Mouse (Mus musculus) telencephalon, adult 2 months (tissue): ENCODE results near the gene Med31.

Experiments
- DNase-seq: peaks from one replicate; pipeline ENCODE4 v3.0.0-alpha.2; 2011; ENCODE audit warnings: low read depth, low spot score

The Med31 gene

DNA sequence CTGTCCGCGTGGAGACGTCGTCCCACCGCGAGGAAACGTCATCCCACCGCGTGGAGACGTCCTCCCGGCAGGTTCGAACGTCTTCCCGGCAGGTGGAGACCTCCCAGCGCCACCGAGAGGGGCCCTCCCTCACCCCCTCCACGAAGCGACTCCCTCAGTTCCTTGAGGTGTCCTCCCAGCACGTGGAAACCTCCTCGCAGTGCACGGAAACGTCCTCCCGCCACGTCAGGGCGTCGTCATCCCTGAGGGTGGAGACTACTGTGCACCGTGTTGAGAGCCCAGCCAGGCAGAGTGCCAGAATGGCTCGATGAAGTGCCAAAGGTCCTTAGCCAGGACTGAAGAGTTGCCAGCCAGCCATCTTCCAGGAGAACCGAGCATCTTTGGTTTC is at the start of gene Med31:
Gene Med31, minus strand, starts transcription at position 183 of the 388 bp plus-strand sequence.
- no peak for DNase-seq

DNA sequence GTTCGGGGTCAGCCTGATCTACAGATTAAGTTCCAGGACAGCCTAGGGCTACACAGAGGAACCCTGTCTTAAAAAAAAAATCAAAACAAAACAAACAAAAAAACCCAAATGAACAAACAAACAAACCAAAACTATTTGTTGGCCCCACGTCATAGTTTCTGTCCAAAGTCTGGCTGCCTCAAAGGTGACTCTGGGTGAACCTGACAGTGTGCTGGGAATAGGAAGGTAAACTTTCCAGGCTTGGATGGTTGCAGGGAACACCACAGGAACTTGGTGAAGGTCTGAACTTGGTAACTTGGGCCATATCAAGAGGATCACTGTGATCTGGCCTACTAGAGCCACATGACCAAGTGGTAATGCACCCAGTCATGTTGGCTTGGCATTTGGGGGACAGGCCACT is 41.0 kb upstream of the Med31 start:
- no peak for DNase-seq

DNA sequence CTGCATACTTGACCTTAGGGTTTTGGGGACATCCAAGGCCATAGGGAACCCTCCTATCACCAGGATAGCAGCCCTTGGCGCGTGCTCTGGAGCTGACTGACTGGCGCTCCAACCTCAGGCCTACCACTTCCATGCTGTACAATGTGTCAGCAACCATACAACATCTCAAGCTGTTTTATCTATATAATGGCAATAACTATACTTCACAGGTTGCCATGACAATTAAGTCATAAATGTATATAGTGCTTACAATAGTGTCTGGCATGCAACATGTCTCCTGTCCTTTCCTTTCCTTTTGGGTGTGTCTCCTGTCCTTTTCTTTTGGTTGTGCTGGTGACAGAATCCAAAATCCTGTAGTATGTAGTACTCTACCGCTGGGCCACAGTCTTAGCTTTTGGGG is 40.2 kb upstream of the Med31 start:
- DNase-seq, result no peak

DNA sequence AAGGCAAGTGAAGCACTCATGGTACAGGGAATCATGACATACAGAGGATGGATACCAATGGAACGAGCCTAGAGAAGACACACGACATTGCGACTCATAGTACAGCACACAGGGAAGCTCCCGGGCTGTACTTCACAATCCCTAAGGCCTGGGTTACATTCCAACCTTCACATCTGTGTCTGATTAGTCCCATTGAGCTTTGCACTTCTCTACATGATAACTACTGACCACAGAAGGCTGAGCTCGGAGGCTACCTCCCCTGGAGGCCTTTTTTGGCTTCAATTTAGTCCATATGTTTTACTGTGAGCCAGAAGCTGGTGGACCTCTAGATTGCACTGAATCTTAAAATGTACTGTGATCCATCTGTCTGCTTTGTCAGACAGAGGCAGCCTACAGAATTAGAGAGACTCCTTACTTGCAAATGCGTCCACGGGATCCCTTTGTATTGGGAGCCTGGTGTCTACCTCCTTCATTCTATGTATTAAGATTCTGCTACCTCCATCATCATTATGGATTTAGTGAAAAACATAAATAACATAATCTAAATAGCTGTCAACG is 29.9 kb upstream of the Med31 start:
- DNase-seq, result peak; percentile 55

DNA sequence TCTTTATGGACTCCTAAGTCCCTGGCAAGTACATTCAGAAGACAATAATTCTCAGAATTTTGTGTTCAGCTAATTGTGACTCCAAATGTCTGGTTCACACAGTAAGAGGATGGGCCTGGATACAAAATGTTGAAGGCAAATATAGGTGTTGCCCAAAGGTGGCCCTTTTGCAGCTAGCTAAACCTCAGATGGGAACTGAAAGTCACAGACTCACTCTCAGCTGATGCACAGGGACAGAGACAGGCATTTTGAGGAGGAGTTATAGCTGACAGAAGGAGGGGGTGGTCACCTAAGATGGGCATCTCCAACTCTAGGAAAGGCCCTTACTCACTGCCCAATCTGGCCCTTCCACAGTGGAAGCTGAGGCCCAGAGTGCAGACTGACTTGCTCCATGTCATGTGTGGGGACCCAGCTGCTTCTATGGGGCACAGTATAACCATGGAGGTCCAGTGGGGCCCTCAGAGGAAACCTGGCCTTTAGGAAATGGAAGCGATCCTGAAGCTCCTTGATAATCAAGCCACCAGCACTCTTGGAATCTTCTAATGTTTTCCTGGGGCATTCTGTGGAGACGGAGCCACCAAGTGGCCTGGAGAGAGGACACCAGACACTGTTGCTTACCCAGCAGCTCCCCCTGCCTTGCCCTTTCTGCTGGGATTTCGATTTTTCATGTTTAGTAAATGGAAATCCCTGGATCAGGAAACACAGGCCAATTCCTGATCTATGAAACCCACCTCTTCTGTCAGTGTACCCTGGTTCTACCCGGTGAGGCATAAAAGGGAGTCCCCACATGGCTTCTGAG is 24.9 kb upstream of the Med31 start:
- DNase-seq, result no peak

DNA sequence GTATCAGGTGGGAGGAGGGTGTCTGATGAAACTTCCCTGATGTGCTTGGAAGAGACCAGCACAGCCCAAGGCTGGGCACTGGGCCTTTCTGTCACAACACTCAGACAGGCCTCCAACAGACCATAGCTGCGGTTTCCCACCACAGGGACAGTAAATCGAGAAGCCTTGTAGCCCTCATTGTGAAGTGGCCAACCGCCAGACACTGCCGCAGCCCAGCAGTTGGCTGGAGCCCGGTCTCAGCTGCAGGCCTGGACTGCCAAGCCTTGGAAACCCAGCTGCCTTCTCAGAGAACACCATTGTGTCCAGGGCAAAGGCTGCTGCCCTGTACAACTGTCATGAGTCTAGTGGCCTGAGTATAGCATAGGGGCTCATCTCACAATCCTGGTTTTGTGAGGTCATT is 18.6 kb upstream of the Med31 start:
- peak; percentile 65 for DNase-seq

DNA sequence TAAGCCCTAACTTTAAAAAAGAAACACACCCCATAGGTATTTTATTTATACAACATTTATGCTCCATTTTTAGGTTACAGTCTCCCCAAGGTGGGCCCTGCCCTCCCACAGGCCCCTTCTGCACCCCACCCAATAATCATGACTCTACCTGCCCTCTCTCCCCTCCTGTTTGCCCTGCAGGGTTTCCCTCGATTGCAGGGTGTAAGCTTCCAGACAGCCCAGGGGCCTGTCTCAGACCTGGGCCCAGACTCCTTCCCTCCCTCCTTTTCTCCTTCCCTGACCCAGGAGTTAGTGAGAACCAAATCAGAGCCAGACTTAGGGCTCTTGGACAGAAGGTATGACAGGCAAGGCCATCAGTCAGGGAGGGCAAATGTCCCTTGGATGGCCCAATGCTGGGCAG is 17.6 kb upstream of the Med31 start:
- DNase-seq, result no peak

DNA sequence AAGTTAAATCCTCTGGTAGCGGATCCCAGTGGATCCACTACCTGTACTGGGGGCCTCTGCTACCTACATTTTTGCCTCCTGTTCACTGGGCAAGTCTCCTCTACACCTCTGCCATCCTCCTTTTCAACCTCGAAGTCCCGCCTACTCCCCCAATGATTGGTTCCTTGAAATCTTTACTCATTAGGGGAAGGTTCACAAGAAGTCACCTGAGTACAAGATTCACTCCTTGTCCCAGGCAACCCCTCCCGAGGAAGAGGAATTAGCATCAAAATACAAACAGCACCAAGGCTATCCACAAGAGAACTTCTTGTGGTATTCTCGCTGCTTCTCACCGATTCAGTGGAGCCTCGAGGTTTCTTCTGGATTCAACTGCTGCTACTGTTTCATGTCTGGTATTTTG is 16.7 kb upstream of the Med31 start:
- no peak for DNase-seq

DNA sequence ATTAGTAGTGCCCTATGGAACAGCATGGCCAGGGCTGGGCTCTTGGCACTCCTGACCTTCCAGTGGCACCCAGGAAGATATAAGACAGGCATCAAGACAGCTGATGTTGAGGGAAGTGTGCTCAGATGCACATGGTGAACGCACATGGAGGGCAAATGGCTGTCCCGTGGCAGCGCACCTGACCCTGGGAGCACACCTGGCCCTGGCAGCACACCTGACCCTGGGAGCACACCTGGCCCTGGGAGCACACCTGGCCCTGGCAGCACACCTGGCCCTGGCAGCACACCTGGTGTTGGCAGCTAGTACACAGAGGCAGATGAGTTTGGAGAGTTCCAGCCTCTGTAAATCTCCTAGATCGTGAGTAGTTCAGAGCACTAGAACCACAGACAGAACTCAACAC is 13.1 kb upstream of the Med31 start:
- no peak for DNase-seq

DNA sequence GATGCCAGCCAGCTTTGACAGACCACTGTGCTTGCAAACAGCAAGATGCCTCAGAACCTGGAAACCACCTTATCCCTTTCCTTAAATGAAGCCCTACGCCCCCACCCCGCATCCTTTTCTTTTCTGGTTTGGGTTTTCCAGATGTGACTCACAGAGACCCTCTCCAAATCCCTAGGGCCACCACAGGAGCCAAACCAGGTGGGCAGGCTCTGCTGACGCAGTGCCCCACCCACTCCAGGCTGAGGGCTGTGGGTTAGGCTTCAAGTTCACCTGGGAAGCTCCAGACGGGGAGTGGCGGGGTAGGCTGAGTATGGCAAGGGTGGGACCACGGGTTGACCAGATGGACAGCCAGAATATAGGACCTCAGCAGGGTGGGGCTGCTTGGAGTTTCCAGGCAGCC is 11.5 kb upstream of the Med31 start:
- DNase-seq, result no peak

DNA sequence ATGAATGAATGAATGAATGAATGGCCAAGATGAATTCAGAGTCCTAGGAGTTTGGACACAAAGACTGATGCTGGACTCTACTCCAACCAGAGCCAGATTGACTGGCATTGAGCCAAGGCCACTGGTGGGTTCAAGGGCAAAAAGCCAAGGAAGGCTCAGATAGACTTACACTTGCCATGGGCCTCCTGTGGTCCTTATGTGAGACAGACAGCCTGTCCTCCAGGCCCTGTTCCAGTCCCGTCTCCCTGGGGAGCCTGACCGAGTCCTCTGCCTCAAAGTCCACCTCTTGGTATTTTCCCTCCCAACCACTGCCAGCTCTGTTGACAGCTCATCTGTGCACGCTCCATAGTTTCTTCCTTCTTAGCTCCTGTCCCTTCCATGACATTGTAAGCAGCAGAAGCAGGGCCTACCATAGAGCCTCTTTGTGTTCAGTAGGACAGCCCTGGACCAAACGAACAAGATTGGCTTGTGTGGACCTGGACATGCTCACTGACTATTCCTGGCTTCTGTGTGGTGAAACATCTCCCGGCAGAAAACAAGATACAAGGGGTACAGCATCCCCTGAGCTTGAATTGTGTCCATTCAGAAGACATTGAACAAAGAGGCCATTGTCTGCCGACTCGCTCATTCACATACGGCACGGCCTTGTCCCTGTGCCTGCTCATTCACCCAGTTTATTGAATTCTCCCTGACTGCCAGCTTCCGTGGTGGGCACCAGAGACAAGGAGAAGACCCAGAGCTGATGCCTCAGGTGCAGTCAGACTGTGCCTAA is 10.8 kb upstream of the Med31 start:
- DNase-seq, result no peak

DNA sequence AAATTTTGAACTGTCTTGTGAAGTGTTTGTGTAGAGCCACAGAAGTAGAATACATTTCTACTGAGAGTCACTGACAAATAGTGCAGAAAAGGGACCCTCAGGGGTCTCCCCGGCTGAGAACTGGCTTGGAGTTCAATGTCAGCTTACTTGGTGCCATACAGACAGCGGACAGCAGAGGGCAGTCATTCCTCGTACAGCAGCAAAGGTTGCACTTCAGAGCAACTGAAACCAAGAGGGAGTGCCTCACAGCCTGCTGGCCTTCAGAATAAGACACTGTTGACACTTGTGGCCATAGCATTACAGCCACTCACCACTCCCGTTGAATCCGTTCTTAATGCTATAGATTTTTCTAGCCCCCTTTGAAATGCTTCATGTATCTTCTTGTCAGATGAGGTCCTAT is 9.5 kb upstream of the Med31 start:
- DNase-seq, result no peak

DNA sequence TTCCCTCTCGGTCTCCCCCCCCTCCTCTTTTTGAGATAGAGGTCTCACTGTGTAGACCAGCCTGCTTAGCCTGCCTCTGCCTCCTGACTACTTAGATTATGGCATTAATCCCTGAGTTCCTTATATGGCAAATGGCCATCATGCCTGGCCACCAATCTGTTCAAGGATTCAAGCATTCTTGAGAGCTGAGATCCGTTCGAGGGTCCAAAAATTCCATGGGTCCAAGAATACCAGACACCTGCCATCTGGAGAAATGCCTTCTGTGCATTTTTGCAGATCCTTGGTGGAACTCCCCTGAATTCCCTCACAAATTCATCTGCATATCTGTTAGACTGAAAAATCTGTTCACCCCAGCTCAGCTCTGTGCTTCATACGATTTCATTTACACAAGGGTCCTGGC is 8.0 kb upstream of the Med31 start:
- DNase-seq, result no peak

DNA sequence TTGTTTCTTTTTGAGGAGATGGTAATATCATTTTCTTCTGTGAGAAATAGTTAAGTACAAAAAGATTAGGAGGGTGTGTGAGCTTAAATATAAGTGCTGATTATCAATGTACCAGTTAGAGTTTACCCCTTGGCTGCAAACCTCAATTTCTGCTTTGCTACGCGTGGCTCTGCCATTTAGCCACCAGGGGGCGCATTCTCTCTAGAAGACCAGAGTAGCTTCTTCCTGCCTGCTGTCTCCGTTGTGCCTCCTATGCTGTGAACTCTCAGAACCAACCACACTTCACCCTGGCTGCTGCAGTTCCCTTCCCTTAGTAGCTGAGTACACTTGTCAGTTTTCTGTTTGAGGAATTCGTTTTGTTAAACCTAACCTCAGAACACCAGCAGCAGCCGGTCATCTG is 5.9 kb upstream of the Med31 start:
- DNase-seq, result no peak

DNA sequence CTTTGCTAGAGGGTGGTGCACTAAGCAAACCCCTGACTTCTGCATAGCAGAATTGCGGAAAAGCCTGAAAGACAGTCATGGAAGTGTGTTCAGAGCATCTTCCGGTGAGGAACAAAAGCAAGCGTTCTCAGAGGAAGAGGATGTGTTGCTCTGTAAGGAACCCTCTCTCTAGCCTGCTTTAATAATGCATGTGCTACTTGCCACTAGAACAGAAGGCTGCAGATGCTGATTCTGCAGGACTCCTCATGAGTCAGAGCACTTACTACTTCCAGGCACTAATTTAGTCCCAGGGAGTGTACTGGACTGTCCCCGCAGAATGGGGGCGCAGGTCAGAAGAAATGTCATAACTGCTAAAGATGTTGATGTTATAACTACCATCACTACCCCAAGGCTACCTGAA is 1.7 kb upstream of the Med31 start:
- DNase-seq, result no peak

DNA sequence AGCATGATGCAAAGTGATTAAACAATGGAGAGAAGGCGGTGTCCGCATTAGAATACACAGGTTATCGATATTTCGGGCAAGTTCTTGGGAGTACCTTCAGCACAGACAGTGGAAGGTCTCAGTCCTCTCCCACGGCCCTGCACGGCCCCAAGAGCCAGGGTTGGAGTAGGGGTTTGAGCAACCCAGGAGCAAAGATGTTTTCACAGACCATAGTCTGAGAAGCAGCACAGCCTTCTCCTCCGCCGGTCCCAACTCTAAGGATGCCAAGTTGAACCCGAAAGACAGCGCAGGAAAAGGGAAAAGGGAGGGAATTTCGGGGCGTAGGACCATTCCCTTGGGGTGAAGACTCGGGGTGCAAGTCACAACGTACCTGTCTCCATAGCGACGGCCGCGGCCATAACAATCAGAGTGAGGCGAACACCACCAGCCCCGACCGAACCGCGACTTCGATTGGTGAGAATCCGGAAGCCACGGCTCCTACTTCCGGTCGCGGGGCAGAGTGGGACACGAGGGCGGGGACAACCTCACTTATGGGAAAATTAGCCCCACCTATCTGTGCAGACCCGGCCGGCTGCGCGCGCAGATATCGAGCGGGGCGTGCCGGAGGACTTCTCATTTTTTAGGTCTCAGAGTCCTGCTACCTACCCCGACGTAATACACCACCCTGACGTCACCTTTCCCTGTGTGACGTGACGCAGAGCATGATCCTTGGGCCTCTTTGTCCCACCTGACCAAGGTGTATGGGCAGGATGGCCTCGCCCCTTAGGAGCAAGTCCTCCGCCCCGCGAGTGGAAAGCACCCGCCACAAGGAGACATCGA is 592 bp downstream of the Med31 start:
- peak; percentile 96 for DNase-seq

DNA sequence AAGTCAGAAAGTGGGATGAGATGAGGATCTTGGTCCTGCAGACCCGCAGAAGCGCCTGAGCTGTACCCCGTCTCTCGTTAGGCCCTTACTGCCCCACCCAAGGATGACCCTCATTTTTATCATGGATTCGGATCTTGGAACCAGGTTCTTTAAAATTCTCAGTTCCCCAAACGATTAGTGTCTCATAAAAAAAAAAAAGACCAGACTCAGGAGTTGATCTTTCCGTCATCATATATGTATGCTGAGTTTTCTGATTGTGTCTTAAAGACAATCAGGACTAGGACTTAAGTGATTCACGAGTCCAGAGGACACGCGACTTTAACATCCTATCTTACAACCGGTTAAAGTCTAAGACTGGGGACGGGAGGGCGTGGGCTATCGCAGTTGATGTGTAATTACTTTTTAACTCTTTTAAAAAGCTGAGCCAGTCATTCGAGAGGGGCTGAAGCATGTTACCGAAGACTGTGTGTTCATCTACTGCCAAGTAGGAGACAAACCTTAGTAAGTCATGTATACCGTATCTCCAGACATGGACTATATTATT is 7.5 kb downstream of the Med31 start:
- DNase-seq, result no peak

DNA sequence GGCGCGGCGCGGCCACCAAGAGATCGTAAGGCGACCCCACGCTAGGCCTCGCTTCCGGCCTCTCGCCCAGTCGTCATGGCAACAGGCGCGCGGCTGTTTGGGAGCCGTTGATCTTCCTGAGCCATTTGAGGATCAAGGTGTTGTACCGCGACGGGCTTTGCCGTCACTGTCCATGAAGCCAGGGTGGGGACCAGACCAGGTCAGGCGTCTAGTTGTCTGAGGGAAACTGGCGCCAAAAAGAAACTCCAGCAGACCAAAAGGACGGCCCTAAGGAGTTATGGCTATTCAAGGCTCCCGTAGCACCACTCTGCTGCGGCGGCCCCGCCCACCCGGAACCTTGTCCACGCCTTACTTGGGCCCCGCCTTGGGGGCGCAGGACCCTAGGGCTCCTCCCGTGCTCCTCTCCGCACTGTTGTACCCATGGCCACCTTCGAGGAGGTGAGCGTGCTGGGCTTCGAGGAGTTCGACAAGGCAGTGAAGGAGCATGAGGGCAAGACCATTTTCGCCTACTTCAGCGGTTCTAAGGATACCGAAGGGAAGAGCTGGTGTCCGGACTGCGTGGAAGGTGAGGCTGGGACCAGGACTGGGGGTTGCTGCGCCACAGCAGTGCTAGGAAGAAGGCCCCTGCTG is 8.1 kb downstream of the Med31 start, which contains the start of the genes 4933427D14Rik and Txndc17:
Gene 4933427D14Rik, minus strand, starts transcription at position 256 of the 630 bp plus-strand sequence.
Gene Txndc17, plus strand, starts transcription at position 344 of the 630 bp plus-strand sequence.
- peak; percentile 88 for DNase-seq

DNA sequence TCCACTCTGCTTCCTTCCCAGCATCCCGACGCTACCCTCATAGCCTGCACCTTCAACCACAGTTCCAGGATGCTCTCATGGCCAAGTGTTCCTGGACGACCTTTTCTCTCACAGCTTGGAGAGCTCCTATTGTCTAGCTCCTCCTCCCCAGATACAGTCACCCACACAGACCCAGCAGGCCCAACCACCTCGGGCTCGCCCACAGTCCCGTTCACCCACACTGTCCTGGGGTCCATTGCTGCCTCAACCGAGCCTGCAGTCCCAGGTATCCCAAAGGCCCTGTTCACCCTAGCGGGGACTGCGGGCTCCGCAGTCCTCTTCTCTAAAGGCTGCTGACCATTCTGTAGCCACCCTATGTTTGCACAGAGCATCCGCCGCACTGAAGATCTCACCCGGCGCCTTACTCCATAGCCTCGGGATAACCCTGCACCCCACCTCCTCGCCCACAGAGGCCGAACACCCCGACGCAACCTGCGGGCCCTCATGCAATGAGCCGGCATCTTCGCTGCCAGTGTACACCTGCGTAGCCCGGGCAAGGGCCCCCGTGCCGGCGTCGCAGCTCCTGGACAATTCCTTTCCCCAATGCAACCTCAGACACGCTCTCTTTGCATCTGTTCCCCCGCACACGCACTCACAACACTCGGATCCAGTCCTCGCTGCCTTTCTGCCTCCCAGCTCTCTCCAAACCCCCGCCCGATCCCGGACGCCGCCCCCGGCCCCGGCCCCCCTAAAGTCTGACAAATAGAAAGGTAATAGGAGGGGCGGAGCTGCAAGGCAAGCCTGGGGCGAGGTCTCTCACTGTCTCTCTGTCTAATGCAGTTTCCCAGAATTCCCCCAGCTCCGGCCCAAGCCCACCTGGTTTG is 8.8 kb downstream of the Med31 start, which contains the start of gene Gm43951:
Gene Gm43951, minus strand, starts transcription at position 500 of the 863 bp plus-strand sequence.
- DNase-seq, result no peak

DNA sequence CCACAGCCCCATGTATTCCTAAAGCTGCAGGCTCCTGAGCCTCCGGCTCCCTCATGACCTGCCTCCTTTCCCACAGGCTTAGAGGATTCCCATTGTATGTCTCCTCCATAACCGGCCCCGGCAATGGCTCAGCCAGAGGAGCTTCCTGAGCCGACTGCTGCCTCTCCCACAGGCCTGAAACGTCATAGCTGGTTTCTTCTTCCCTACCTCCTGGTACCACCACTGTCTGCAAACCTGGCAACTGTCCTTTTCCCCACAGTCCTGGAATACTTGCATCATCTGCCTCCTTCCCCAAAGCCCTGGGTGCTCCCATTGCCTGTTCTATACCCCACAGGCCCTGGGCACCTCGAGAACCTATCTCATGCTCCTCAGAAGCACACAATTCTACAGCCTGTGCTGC is 10.1 kb downstream of the Med31 start:
- no peak for DNase-seq
